Mouse (Mus musculus) frontal cortex, postnatal 10 days (tissue): ENCODE measurements at regions not wholly inside any gene's neighbourhood (a gene's known extent, or its start where the extent isn't known, plus 50 kb on each side); places are given as distances from the start of the nearest gene placed in this dataset.

Source experiments
- DNase-seq, 2 experiments: peaks; one replicate each; pipeline ENCODE4 v3.0.0; 2022; ENCODE audit warnings: low spot score in 2 of 2, mixed read lengths in 1 of 2

DNA sequence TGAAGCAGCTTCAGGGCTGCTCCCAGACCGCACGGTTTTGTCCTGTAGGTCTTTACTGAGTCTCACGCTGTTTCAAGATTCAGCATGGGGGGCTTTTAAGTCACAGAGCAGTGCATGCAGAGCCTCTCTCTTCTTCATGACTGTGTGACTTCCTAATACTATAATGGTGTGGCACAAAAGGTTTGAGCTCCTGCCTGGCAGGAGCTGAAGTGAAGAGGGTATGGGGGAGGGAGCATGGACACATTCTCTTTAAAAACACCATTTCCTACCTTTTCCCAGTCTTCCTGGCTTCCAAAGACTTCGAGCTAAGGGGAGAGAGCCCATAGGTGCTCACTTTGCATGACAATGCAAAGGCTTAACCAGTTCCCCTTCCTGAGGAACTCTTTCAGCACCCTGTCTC, 934.9 kb upstream of the Gm5150 start:
- DNase-seq, result no peak

- DNase-seq, result no peak
These were observed 933.3 kb upstream of the Gm5150 start for GRCm38 (mm10) chr3:16939533-16939932.

- no peak for DNase-seq
These were observed 932.9 kb upstream of the Gm5150 start for GRCm38 (mm10) chr3:16939127-16939526.

GRCm38 (mm10) chr3:16938491-16939001, 932.3 kb upstream of the Gm5150 start:
- DNase-seq, result no peak

GRCm38 (mm10) chr3:16930299-16930698, 924.1 kb upstream of the Gm5150 start:
- DNase-seq, result peak; percentile 59

- DNase-seq, result no peak
These were observed 923.6 kb upstream of the Gm5150 start for GRCm38 (mm10) chr3:16929846-16930245.

- no peak for DNase-seq
These were observed 917.8 kb upstream of the Gm5150 start for GRCm38 (mm10) chr3:16924018-16924417.

GRCm38 (mm10) chr3:16923234-16923914, 917.1 kb upstream of the Gm5150 start:
- no peak for DNase-seq

DNA sequence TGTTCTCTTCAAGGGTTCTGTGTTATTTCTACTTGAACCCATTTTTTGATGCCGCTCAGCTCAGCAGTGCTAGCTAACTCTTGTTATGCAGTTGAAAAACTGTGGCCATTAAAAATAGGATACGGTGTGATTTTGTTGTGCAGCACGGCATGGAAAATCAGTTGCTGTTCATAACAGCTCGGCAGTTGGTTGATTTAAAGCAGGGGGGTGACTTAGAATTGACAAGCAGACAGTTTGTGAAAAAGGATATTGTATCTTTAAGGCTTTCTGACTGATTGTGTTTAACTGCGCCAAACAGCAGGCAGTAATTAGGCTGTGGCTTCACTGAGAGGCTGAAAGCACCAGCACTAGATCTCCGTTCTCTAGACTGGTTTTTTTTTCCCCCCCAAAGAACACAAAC, 915.1 kb upstream of the Gm5150 start:
- DNase-seq, result no peak

DNA sequence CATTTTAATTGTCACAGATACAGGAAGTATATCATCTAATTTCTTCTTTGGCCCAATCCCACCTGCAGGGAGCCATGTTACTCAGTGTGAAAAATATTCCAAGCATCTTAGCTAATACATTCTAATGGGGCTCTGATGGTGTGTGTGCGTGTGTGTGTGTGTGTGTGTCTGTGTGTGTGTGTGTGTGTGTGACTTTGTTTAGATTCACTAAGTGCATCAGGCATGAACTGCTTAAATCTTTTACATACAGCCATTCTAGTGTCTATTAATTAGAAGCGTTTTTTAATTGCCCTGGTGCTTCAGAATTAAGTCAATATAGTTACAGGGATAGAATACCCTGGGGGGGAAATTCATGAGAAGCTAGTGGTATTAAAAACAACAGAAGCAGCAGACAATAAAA, 912.1 kb upstream of the Gm5150 start:
- DNase-seq, result no peak

GRCm38 (mm10) chr3:16916072-16916403, 909.8 kb upstream of the Gm5150 start:
- no peak for DNase-seq

DNA sequence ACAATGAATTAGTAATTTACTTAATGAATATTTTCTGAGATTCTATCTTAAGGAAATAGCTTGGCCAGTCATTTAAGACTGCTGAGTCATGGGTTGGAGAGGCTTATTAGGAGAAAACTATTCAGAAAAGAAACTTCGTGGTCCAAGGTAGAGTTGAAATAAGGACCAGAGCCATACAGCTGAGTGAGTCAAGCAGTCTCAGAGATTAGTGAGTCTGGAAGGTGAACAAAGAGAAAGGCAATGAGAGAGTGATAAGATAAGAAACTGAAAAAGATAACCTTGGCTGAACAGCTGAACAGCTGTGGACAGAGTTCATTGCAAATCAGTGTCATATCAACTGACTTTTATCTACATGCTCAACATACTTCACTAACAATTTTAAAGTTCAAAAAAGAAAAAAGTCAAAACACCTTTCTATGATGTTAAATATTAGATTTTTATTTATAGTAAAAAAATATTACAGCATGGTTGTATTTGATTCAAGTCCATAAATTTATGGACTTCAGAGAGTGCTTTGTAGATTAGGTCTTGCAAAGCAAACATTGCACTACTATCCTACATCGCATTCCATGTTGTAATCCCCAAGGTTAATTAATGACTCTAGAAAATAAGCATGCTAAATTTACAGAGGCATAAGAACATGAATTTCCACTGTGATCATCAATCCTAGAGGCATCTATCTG, 909.3 kb upstream of the Gm5150 start:
- no peak for DNase-seq

- no peak for DNase-seq
These were observed 881.9 kb upstream of the Gm5150 start for GRCm38 (mm10) chr3:16888132-16888531.

- no peak for DNase-seq
These were observed 866.3 kb upstream of the Gm5150 start for GRCm38 (mm10) chr3:16872337-16873117.

DNA sequence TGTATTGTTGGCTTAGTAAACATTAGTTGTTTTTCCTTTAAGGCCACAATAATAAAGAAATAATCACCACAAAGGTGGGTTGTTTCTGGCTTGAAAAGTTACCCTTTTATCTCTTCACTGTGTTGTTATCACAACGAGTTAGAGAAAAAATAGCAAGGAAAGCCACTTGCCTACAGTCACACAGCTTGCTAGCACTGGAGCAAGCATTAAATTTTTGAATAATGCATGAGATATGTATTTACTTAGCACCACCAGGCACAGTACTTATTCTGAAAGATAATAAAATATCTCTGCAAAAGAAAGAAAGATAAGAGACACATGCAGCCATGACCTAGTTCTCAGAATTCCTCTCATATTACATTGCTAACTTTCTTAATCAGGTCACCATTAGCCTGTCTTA, 853.8 kb upstream of the Gm5150 start:
- no peak for DNase-seq

- DNase-seq, result no peak
These were observed 852.7 kb upstream of the Gm5150 start for GRCm38 (mm10) chr3:16858931-16859330.

- no peak for DNase-seq
These were observed 849.0 kb upstream of the Gm5150 start for GRCm38 (mm10) chr3:16855251-16855650.

DNA sequence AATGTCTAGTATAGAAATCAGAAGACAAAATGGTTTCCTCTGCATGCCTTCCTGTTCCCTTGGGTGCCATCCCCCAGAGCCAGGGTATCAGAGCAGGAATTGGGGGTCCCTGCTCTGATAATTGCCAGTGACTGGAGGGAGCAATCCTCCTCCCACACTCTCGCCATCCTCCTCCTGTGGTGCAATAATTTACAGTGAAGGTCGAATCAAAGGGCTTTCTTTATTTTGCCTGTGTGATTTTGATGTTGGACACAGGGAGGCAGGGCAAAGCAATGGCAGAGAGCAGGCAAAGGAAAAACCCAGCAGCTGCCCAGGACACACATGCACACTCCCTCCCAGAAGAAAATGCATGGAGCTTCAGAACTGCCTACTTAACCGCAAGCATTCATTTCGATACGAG, 847.8 kb upstream of the Gm5150 start:
- no peak for DNase-seq

- no peak for DNase-seq
These were observed 840.7 kb upstream of the Gm5150 start for GRCm38 (mm10) chr3:16846785-16847520.

GRCm38 (mm10) chr3:16820536-16820935, 814.3 kb upstream of the Gm5150 start:
- no peak for DNase-seq

DNA sequence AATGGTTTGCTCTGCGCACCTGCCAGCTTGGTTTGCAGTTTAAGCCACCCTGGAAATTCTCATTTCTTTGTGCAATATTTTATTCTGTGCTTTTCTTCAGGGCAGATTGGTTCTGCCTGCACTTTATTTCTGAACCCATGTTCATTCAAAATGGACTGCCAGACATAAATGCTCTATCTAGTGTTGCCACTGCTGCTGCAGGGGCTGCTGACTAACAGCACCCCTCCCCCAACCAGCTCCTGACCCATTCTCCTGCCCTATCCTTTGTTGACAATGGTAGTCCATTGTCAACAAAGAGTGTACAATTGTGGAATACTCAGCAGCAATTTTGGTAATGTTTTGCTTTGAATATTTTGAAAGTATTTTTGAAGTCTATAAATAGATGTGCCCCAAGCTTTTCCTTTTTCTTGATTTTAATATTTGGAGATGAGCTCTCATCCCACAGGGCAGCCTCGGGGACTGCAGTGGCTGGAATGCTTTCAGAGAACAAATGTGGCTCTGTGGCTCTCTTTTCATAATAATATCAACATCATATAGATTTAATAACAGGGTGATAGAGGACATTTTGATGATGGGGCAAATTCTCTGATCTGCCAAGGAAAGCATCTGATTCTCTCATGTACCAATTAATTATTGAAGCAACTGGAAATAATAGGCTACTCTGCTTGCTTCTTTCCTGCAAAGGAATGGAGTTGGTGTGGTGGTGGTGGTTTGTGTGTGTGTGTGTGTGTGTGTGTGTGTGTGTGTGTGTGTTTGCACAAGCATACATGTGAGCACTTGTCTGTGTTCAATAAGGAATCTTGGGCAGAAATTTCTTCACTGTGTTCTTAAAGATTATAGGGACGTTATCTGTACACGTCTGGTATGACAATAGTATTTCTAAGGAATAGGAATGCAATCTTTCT, 813.2 kb upstream of the Gm5150 start:
- DNase-seq, result no peak
